Mouse (Mus musculus): Measurements from ENCODE around the gene Kdm5a.

GRCm38 (mm10) chr6:120482021-120482420 lies 118.1 kb downstream of the Kdm5a start:
- no peak for TF ChIP-seq POLR2A (IDR thresholded peaks at IDR 0.05; ENCODE audit: insufficient read length, low read depth)
- TF ChIP-seq MAX (IDR thresholded peaks at IDR 0.05; ENCODE audit: low read depth): no peak
- no peak for TF ChIP-seq USF1 (IDR thresholded peaks at IDR 0.05; ENCODE audit: low read depth)
- TF ChIP-seq TCF12 (IDR thresholded peaks at IDR 0.05; ENCODE audit: insufficient read depth, poor library complexity, severe bottlenecking): no peak
- no peak for TF ChIP-seq POLR2AphosphoS2 (IDR thresholded peaks at IDR 0.05; ENCODE audit: insufficient read length, low read depth)
